Mouse (Mus musculus) C2C12 (cell line): ENCODE results near the gene Nudt5. TPM values are rescaled to one million over a fixed set of nuclear protein-coding genes. Genes with fewer than 3 reads are reported as not detected.
A peak's percentile ranks its signal among the peaks of the same experiment; 100 is the strongest.

Experiments used
- H3K27me3 ChIP-seq: one replicate; pipeline ENCODE4 v1.6.1; 2011; ENCODE audit not compliant: control insufficient read depth, insufficient read depth, insufficient read length
- H3K36me3 ChIP-seq: one replicate; pipeline ENCODE4 v1.6.1; 2011; ENCODE audit not compliant: control insufficient read depth, insufficient read depth
- H3K4me3 ChIP-seq: one replicate; pipeline ENCODE4 v1.5.1; 2011; ENCODE audit warnings: mild to moderate bottlenecking, control low read depth; ENCODE audit not compliant: poor library complexity, insufficient read depth, severe bottlenecking
- H3K79me2 ChIP-seq: one replicate; pipeline ENCODE4 v1.6.1; 2011; ENCODE audit not compliant: control insufficient read depth, insufficient read depth
- H3K79me3 ChIP-seq: one replicate; pipeline ENCODE4 v1.6.1; 2011; ENCODE audit warnings: low read depth, control low read depth
- H3ac ChIP-seq: one replicate; pipeline ENCODE3; 2011; ENCODE audit warnings: low read depth; ENCODE audit not compliant: control insufficient read depth, insufficient read length
- CEBPB ChIP-seq: IDR thresholded peaks from one replicate; pipeline ENCODE4 v1.6.1; 2011; ENCODE audit warnings: low read depth, mild to moderate bottlenecking, control low read depth, moderate library complexity
- CTCF ChIP-seq: IDR thresholded peaks from one replicate; pipeline ENCODE4 v1.5.1; 2011; ENCODE audit not compliant: control insufficient read depth, insufficient read depth, insufficient read length
- FOSL1 ChIP-seq: IDR thresholded peaks from one replicate; pipeline ENCODE4 v1.8.0; 2011; ENCODE audit warnings: mild to moderate bottlenecking, low read length; ENCODE audit not compliant: poor library complexity, insufficient read depth, severe bottlenecking
- MAX ChIP-seq: IDR thresholded peaks from one replicate; pipeline ENCODE4 v1.6.1; 2011; ENCODE audit warnings: mild to moderate bottlenecking, control low read depth
- MYOD1 ChIP-seq: IDR thresholded peaks from one replicate; pipeline ENCODE4 v1.6.1; 2011; ENCODE audit warnings: low read depth; ENCODE audit not compliant: control insufficient read depth, insufficient read length
- MYOG ChIP-seq: IDR thresholded peaks from one replicate; pipeline ENCODE4 v1.6.1; 2011; ENCODE audit not compliant: control insufficient read depth, insufficient read length; ENCODE audit errors: extremely low read depth
- USF1 ChIP-seq: IDR thresholded peaks from one replicate; pipeline ENCODE4 v1.6.1; 2011; ENCODE audit warnings: low read depth, mild to moderate bottlenecking, control low read depth, moderate library complexity
- long read RNA-seq, 2 experiments: library from polyadenylated mRNA; unstranded; transcript quantifications; one replicate each; pipeline ENCODE4 v2.0.0; 2019 to 2020
- polyA plus RNA-seq: library from polyadenylated mRNA; unstranded; fragments of >200 nt; fragmentation: generic; extraction: Trizol; gene quantifications from one replicate; pipeline ENCODE4 v1.2.1, GENCODE M21; 2012; ENCODE audit warnings: missing spikeins

The Nudt5 gene
- 43.5 TPM for polyA plus RNA-seq
- long read RNA-seq, experiment 1, partial matches to known transcripts, result 1 of 79 reads
- long read RNA-seq, experiment 1, other reads (novel, unspliced or antisense), result 78 of 79 reads
- long read RNA-seq, experiment 2, partial matches to known transcripts, result 2 of 296 reads
- long read RNA-seq, experiment 2, other reads (novel, unspliced or antisense), result 294 of 296 reads

DNA sequence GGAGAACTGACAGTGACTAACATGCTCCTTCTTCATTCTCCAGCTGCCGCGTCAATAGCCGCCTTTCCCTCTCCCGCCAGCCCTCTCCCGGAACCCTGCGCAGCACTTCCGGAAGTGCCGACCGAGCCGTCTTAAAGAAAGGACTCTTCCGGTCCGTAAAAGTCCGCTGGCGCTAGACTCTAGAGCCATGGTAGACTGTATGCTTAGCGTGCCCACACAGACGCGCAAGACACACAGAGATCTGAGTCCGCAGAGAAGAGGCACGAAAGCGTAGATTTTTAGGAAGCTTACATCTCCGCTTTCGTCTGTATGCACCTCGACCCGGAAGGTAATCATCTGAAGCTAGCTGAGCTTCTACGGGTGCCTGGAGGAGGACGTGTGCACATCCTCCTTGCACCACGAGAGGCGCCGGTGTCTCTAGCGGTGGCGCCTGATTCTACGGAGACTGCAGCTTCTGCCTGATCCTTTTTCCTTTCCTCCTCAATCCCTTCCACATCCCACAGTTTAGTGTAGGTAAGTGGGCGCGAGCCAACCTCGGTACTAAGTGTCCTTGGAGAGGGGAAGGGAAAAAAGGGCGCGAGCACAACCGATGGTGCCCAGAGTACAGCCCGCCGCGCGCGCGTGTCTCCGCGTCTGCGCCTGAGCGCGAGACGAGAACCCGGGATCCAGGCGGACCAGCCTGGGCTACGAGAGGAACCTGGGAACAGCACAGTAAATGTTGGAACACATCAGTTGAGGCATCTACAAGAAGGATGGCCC is at the start of gene Nudt5, which contains the start of gene Cdc123:
Gene Nudt5 (plus strand): TSS at position 147 of the 759 bp plus-strand sequence.
Gene Cdc123 (minus strand): TSS at position 292 of the 759 bp plus-strand sequence.
- peaks cover 57% of the 10 kb centered on the region for H3K79me3 ChIP-seq
- H3K27me3 ChIP-seq, result no peaks in the 10 kb centered on the region
- H3K36me3 ChIP-seq, result peaks cover 35% of the 10 kb centered on the region
- peak within 1 kb of the TSS; percentile 84 for H3K4me3 ChIP-seq
- TF ChIP-seq USF1 (no peak), CTCF (peak; percentile 49), MAX (peak; percentile 42)
- H3K79me2 ChIP-seq, result peaks cover 79% of the 10 kb centered on the region
- peak within 1 kb of the TSS; percentile 85 for H3ac ChIP-seq

GRCm38 (mm10) chr2:5797816-5798672 is 46.8 kb upstream of the Nudt5 start:
- Histone ChIP-seq H3K27me3 (no peaks in the 10 kb centered on the region), H3ac (no peak overlapping the region), H3K79me2 (no peaks in the 10 kb centered on the region), H3K4me3 (no peak overlapping the region), H3K79me3 (no peaks in the 10 kb centered on the region), H3K36me3 (peaks cover 63% of the 10 kb centered on the region)
- no peak for TF ChIP-seq MAX
- no peak for TF ChIP-seq CTCF
- TF ChIP-seq MYOD1, result no peak
- TF ChIP-seq CEBPB, result no peak
- TF ChIP-seq FOSL1, result no peak
- TF ChIP-seq MYOG, result no peak
- TF ChIP-seq USF1, result no peak

DNA sequence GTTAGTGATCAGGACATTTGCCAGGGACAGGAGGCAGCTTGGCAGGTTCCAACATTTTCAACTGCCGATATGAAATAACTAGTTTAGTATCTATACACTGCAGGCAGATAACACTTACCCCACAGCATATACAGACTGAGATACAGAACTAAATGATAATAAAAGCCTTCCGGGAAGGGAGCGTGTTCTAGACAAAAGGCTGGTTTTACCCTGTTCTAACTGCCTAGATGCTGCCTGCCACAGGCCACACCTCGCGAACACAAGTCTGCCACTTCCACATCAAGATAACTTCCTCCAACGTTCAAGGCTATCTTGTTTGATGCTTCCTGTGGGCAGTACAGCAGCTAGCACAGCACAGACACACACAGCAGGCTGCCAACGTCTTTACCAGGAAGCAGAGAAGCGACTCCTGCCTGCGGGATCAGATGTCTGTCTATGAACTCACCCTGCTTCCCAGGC is 43.6 kb upstream of the Nudt5 start:
- TF ChIP-seq MYOG (no peak), CTCF (no peak), MAX (no peak), CEBPB (no peak), MYOD1 (no peak), FOSL1 (no peak), USF1 (no peak)
- no peaks in the 10 kb centered on the region for H3K79me2 ChIP-seq
- H3K36me3 ChIP-seq, result peaks cover 68% of the 10 kb centered on the region
- no peak overlapping the region for H3ac ChIP-seq
- no peaks in the 10 kb centered on the region for H3K79me3 ChIP-seq
- no peaks in the 10 kb centered on the region for H3K27me3 ChIP-seq
- H3K4me3 ChIP-seq, result no peak overlapping the region

DNA sequence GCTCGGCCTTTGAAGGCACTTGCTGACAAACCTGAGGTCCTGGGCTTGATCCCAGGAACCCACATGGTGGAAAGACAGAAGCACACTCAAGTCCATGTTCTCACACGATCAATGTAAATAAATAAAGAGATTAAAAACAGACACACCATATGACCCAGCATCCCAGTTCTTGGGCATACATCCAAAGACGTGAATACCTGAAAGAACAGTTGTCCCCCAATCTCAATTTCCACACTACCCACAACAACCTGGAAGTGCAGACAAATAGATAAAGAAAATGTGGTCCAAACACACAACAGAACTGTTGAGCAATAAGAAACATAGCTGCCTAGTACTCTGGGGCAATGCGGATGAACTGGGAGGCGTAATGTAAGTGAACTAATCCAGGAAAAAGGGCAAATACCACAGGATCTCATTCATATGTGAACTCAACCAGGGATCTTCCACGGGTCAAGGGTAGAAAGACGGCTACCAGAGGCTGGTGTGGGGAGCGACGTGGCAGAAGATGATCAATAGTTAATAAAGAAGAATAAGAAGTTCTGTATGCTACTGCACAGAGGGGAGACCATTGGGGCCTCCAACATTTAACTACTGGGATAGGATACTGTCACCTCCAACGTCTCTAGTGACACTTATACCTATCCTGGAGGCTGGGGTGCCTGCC is 42.8 kb upstream of the Nudt5 start:
- Histone ChIP-seq H3K79me2 (no peaks in the 10 kb centered on the region), H3ac (no peak overlapping the region), H3K36me3 (peaks cover 66% of the 10 kb centered on the region), H3K79me3 (no peaks in the 10 kb centered on the region), H3K4me3 (no peak overlapping the region), H3K27me3 (no peaks in the 10 kb centered on the region)
- TF ChIP-seq MAX (no peak), MYOG (no peak), CTCF (no peak), FOSL1 (no peak), CEBPB (no peak), USF1 (no peak), MYOD1 (no peak)

DNA sequence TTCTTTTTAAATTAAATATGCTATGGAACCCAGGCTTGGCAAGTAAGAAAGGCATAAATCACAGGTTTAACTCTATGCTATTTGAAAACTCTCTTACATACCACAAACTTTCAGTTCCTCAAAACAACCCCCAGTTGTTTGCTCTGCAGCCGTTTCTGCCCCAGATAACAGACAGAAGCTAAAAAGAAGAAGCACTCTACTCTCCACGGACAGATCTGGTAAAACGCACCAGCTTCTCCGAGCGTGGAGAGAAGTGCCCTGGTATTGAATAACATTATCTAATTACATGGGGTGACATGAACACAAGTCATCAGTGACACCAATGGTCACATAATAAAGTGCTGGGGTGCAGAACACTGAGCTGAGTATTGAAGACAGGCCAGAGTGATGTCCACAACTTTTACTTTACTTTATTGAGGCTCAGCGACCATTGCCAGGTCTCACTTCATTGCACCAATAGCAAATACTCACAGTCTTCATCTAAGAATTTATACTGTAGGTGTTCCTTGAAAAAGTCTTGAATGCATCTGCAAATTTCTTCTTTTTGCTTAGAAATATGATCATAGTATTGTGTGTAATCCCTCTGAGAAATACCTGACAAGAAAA is 40.3 kb upstream of the Nudt5 start:
- TF ChIP-seq USF1, result no peak
- TF ChIP-seq MYOD1, result no peak
- no peak for TF ChIP-seq CEBPB
- no peak for TF ChIP-seq CTCF
- TF ChIP-seq FOSL1, result no peak
- TF ChIP-seq MAX, result no peak
- no peak for TF ChIP-seq MYOG
- Histone ChIP-seq H3K36me3 (peaks cover 73% of the 10 kb centered on the region), H3K27me3 (no peaks in the 10 kb centered on the region), H3K79me3 (no peaks in the 10 kb centered on the region), H3K4me3 (no peak overlapping the region), H3ac (no peak overlapping the region), H3K79me2 (no peaks in the 10 kb centered on the region)
